Mouse (Mus musculus): ENCODE results near the gene Cacng6. TPM values are rescaled to one million over a fixed set of nuclear protein-coding genes. Genes with fewer than 3 reads are reported as not detected.

Gene Cacng6
- polyA plus RNA-seq, 1 experiment from 2014 or later, result 0.44 TPM

Small RNA genes lying within 50 kb of the gene (microRNA-seq; reads per million reads assigned to microRNA genes)
- gene Gm23450 (ENCODE audit: insufficient number of aligned reads), result 46.3 reads per million, percentile 26 among the genes with 10 or more reads in this experiment

Other genes with a start within 250 kb of the Cacng6 start
- not detected in 2 replicates for gene Nlrp12, start 174.5 kb upstream of the Cacng6 start, polyA plus RNA-seq (2014; fragmentation: Nextera tagmentation; extraction: Ambion mirVana)
- 29.1 and 36.2 TPM in 2 replicates for gene Myadm, start 135.1 kb upstream of the Cacng6 start, polyA plus RNA-seq (2014; fragmentation: Nextera tagmentation; extraction: Ambion mirVana)
- gene Prkcg, start 135.0 kb upstream of the Cacng6 start, polyA plus RNA-seq (2014; fragmentation: Nextera tagmentation; extraction: Ambion mirVana), result 0.99 and 1.0 TPM in 2 replicates
- 4.9 and 5.6 TPM in 2 replicates for gene Cacng7, start 91.2 kb upstream of the Cacng6 start, polyA plus RNA-seq (2014; fragmentation: Nextera tagmentation; extraction: Ambion mirVana)
- 7.9 and 9.3 TPM in 2 replicates for gene Cacng8, start 33.5 kb upstream of the Cacng6 start, polyA plus RNA-seq (2014; fragmentation: Nextera tagmentation; extraction: Ambion mirVana)
- gene Tarm1, start 78.4 kb downstream of the Cacng6 start, polyA plus RNA-seq (2014; fragmentation: Nextera tagmentation; extraction: Ambion mirVana), result not detected in 2 replicates
- 0.15 and 0.36 TPM in 2 replicates for gene Oscar, start 192.0 kb downstream of the Cacng6 start, polyA plus RNA-seq (2014; fragmentation: Nextera tagmentation; extraction: Ambion mirVana)
- gene Ndufa3, start 193.2 kb downstream of the Cacng6 start, polyA plus RNA-seq (2014; fragmentation: Nextera tagmentation; extraction: Ambion mirVana), result 338 and 353 TPM in 2 replicates
- 30.0 and 31.9 TPM in 2 replicates for gene Tfpt, start 205.7 kb downstream of the Cacng6 start, polyA plus RNA-seq (2014; fragmentation: Nextera tagmentation; extraction: Ambion mirVana)
- gene Prpf31, start 205.8 kb downstream of the Cacng6 start, polyA plus RNA-seq (2014; fragmentation: Nextera tagmentation; extraction: Ambion mirVana), result 157 and 164 TPM in 2 replicates
- gene Cnot3, start 221.1 kb downstream of the Cacng6 start, polyA plus RNA-seq (2014; fragmentation: Nextera tagmentation; extraction: Ambion mirVana), result 80.4 and 88.1 TPM in 2 replicates
- gene Leng1, start 241.6 kb downstream of the Cacng6 start, polyA plus RNA-seq (2014; fragmentation: Nextera tagmentation; extraction: Ambion mirVana), result 15.0 and 16.1 TPM in 2 replicates

Measured in forebrain, embryonic 11.5 days (tissue).